Mouse (Mus musculus) limb, embryonic 15.5 days (tissue): ENCODE results near the gene Tmem191c. TPM values are rescaled to one million over a fixed set of nuclear protein-coding genes. Genes with fewer than 3 reads are reported as not detected.
A peak's percentile ranks its signal among the peaks of the same experiment; 100 is the strongest.
"Not testable (repeated sequence)": the region's sequence is repeated elsewhere in the genome, so short reads cannot be mapped to it uniquely, and the experiment has no call there.

ENCODE experiments used
- ATAC-seq: fragments of 200-750 bp; cut with Nextera tagmentation; 2 replicates; pipeline ENCODE4 v1.8.0; 2017; ENCODE audit warnings: low read depth, moderate TSS enrichment; ENCODE audit not compliant: insufficient number of reproducible peaks, low FRiP score, low TSS enrichment
- H3K27ac ChIP-seq: fragments of 300-500 bp; sonication (generic); 2 replicates; pipeline ENCODE4 v1.5.1; 2015; ENCODE audit warnings: moderate library complexity, mild to moderate bottlenecking, inconsistent platforms
- H3K27me3 ChIP-seq: fragments of 300-500 bp; sonication (generic); 2 replicates; pipeline ENCODE4 v1.6.1; 2015; ENCODE audit warnings: inconsistent platforms
- H3K36me3 ChIP-seq: fragments of 300-500 bp; sonication (generic); 2 replicates; pipeline ENCODE4 v1.6.1; 2015; ENCODE audit warnings: inconsistent platforms
- H3K4me1 ChIP-seq: fragments of 300-500 bp; sonication (generic); 2 replicates; pipeline ENCODE4 v1.6.1; 2015; ENCODE audit warnings: inconsistent platforms
- H3K4me2 ChIP-seq: fragments of 300-500 bp; sonication (generic); 2 replicates; pipeline ENCODE4 v1.6.1; 2015; ENCODE audit warnings: mild to moderate bottlenecking, inconsistent platforms
- H3K4me3 ChIP-seq: fragments of 300-500 bp; sonication (generic); 2 replicates; pipeline ENCODE4 v1.5.1; 2015; ENCODE audit warnings: mild to moderate bottlenecking, inconsistent platforms
- H3K9ac ChIP-seq: fragments of 300-500 bp; sonication (generic); 2 replicates; pipeline ENCODE4 v1.6.1; 2015; ENCODE audit warnings: inconsistent platforms
- H3K9me3 ChIP-seq: fragments of 300-500 bp; sonication (generic); 2 replicates; pipeline ENCODE4 v1.6.1; 2016; ENCODE audit warnings: inconsistent platforms
- WGBS: fragments of 180-500 bp; shearing (Covaris S2); methylation state at CpG from one replicate; pipeline ENCODE4 v1.1.7; 2015; 5-methylcytosine and 5-hydroxymethylcytosine counted together
- polyA plus RNA-seq: library from polyadenylated mRNA; unstranded; fragments of >200 nt; fragmentation: Nextera tagmentation; extraction: Ambion mirVana; gene quantifications from 2 replicates; pipeline ENCODE4 v1.2.1, GENCODE M21; 2015

Gene Tmem191c
- 10.1 and 10.2 TPM in 2 replicates for polyA plus RNA-seq

- Histone ChIP-seq H3K27me3 (peaks cover 28% of the 10 kb centered on the region), H3K9ac (peak within 1 kb of the TSS; percentile 45), H3K4me3 (peak within 1 kb of the TSS; percentile 65), H3K4me1 (peaks cover 21% of the 10 kb centered on the region), H3K4me2 (peak within 1 kb of the TSS; percentile 98), H3K9me3 (no peaks in the 10 kb centered on the region), H3K27ac (peak within 1 kb of the TSS; percentile 72; the same call in 1 of the 2 replicates), H3K36me3 (peaks cover 9% of the 10 kb centered on the region)
- WGBS, result 62% methylated on average over 7 of the region's 7 CpGs
- no peak for ATAC-seq
Observed at GRCm38 (mm10) chr16:17275721-17276120, at the start of gene Tmem191c. Gene Tmem191c, plus strand, starts transcription at chr16:17276077.

- Histone ChIP-seq H3K9ac (no peak overlapping the region), H3K27me3 (no peaks in the 10 kb centered on the region), H3K36me3 (no peaks in the 10 kb centered on the region), H3K4me2 (no peak overlapping the region), H3K27ac (no peak overlapping the region), H3K4me3 (no peak overlapping the region), H3K4me1 (no peaks in the 10 kb centered on the region), H3K9me3 (no peaks in the 10 kb centered on the region)
- ATAC-seq, result no peak
Observed at GRCm38 (mm10) chr16:17226496-17226895, 49.4 kb upstream of the Tmem191c start.

GRCm38 (mm10) chr16:17231523-17231922 lies 44.4 kb upstream of the Tmem191c start:
- not testable (repeated sequence) for ATAC-seq, H3K4me3 ChIP-seq, H3K27me3 ChIP-seq, H3K9me3 ChIP-seq, H3K4me2 ChIP-seq, H3K36me3 ChIP-seq, H3K9ac ChIP-seq, H3K27ac ChIP-seq
- peaks cover 32% of the 10 kb centered on the region for H3K4me1 ChIP-seq
- 89% methylated on average over 2 of the region's 2 CpGs for WGBS

- Histone ChIP-seq H3K9ac (peak within 1 kb of the TSS; percentile 97), H3K36me3 (no peaks in the 10 kb centered on the region), H3K27ac (peak within 1 kb of the TSS; percentile 92), H3K4me3 (peak within 1 kb of the TSS; percentile 99), H3K4me1 (peaks cover 35% of the 10 kb centered on the region), H3K9me3 (no peaks in the 10 kb centered on the region), H3K27me3 (no peaks in the 10 kb centered on the region), H3K4me2 (peak within 1 kb of the TSS; percentile 91)
- ATAC-seq, result peak; percentile 95
- WGBS, result 2% methylated on average over 57 of the region's 59 CpGs
Observed at GRCm38 (mm10) chr16:17232794-17233701, 42.8 kb upstream of the Tmem191c start, which contains the start of gene Hic2. Gene Hic2, plus strand, starts transcription at chr16:17233572.

GRCm38 (mm10) chr16:17233702-17234498 lies 42.0 kb upstream of the Tmem191c start:
- peak overlapping the region; percentile 99 for H3K4me3 ChIP-seq
- no peaks in the 10 kb centered on the region for H3K27me3 ChIP-seq
- ATAC-seq, result no peak
- WGBS, result 0% methylated on average over 60 of the region's 62 CpGs
- H3K4me1 ChIP-seq, result peaks cover 37% of the 10 kb centered on the region
- H3K9ac ChIP-seq, result peak overlapping the region; percentile 97
- H3K36me3 ChIP-seq, result no peaks in the 10 kb centered on the region
- peak overlapping the region; percentile 92 for H3K27ac ChIP-seq
- peak overlapping the region; percentile 91 for H3K4me2 ChIP-seq
- H3K9me3 ChIP-seq, result no peaks in the 10 kb centered on the region

- no peaks in the 10 kb centered on the region for H3K9me3 ChIP-seq
- no peaks in the 10 kb centered on the region for H3K27me3 ChIP-seq
- H3K4me1 ChIP-seq, result peaks cover 42% of the 10 kb centered on the region
- H3K36me3 ChIP-seq, result no peaks in the 10 kb centered on the region
- H3K4me2 ChIP-seq, result peak overlapping the region; percentile 91
- peak overlapping the region; percentile 99 for H3K4me3 ChIP-seq
- 1% methylated on average over 12 of the region's 12 CpGs for WGBS
- peak overlapping the region; percentile 97 for H3K9ac ChIP-seq
- peak overlapping the region; percentile 92 for H3K27ac ChIP-seq
- ATAC-seq, result no peak
Observed at GRCm38 (mm10) chr16:17234499-17234895, 41.4 kb upstream of the Tmem191c start.

GRCm38 (mm10) chr16:17234916-17235665 lies 40.8 kb upstream of the Tmem191c start:
- Histone ChIP-seq H3K36me3 (no peaks in the 10 kb centered on the region), H3K27ac (peak overlapping the region; percentile 60), H3K9ac (no peak overlapping the region), H3K27me3 (no peaks in the 10 kb centered on the region), H3K4me3 (peak overlapping the region; percentile 99), H3K4me2 (peak overlapping the region; percentile 91), H3K9me3 (no peaks in the 10 kb centered on the region), H3K4me1 (peaks cover 47% of the 10 kb centered on the region)
- no peak for ATAC-seq
- 9% methylated on average over 9 of the region's 9 CpGs for WGBS

- no peak for ATAC-seq
- 80% methylated on average over 3 of the region's 3 CpGs for WGBS
- no peaks in the 10 kb centered on the region for H3K9me3 ChIP-seq
- H3K4me3 ChIP-seq, result no peak overlapping the region
- H3K4me1 ChIP-seq, result peaks cover 50% of the 10 kb centered on the region
- H3K9ac ChIP-seq, result no peak overlapping the region
- no peaks in the 10 kb centered on the region for H3K27me3 ChIP-seq
- no peak overlapping the region for H3K27ac ChIP-seq
- no peak overlapping the region for H3K4me2 ChIP-seq
- H3K36me3 ChIP-seq, result no peaks in the 10 kb centered on the region
Observed at GRCm38 (mm10) chr16:17237634-17238033, 38.2 kb upstream of the Tmem191c start.

- no peaks in the 10 kb centered on the region for H3K36me3 ChIP-seq
- H3K27me3 ChIP-seq, result no peaks in the 10 kb centered on the region
- no peak overlapping the region for H3K4me3 ChIP-seq
- no peak overlapping the region for H3K4me2 ChIP-seq
- no peaks in the 10 kb centered on the region for H3K9me3 ChIP-seq
- WGBS, result 61% methylated on average over 2 of the region's 2 CpGs
- no peak overlapping the region for H3K9ac ChIP-seq
- no peak for ATAC-seq
- no peak overlapping the region for H3K27ac ChIP-seq
- H3K4me1 ChIP-seq, result peaks cover 41% of the 10 kb centered on the region
Observed at GRCm38 (mm10) chr16:17239409-17239808, 36.5 kb upstream of the Tmem191c start.

- Histone ChIP-seq H3K36me3 (no peaks in the 10 kb centered on the region), H3K27me3 (no peaks in the 10 kb centered on the region), H3K9ac (no peak overlapping the region), H3K4me2 (no peak overlapping the region), H3K4me3 (no peak overlapping the region), H3K9me3 (no peaks in the 10 kb centered on the region), H3K4me1 (peaks cover 16% of the 10 kb centered on the region; the same call in 1 of the 2 replicates), H3K27ac (no peak overlapping the region)
- ATAC-seq, result no peak
- 53% methylated on average over 1 of the region's 1 CpGs for WGBS
Observed at GRCm38 (mm10) chr16:17243731-17244130, 32.1 kb upstream of the Tmem191c start.

GRCm38 (mm10) chr16:17244996-17245395 lies 30.9 kb upstream of the Tmem191c start:
- Histone ChIP-seq H3K4me3 (no peak overlapping the region), H3K9me3 (no peaks in the 10 kb centered on the region), H3K27ac (no peak overlapping the region), H3K4me2 (no peak overlapping the region), H3K9ac (no peak overlapping the region), H3K27me3 (no peaks in the 10 kb centered on the region), H3K36me3 (no peaks in the 10 kb centered on the region), H3K4me1 (peaks cover 15% of the 10 kb centered on the region; the same call in 1 of the 2 replicates)
- 60% methylated on average over 1 of the region's 1 CpGs for WGBS
- ATAC-seq, result no peak
